Mouse (Mus musculus) intestine, embryonic 16.5 days (tissue): ENCODE results near the gene Gmeb2. TPM values are rescaled to one million over a fixed set of nuclear protein-coding genes. Genes with fewer than 3 reads are reported as not detected.

Experiments used
- ATAC-seq: fragments of 200-750 bp; cut with Nextera tagmentation; 2 replicates; pipeline ENCODE4 v1.8.0; 2017; ENCODE audit warnings: moderate TSS enrichment, moderate library complexity
- H3K27ac ChIP-seq: fragments of 300-500 bp; sonication (generic); 2 replicates; pipeline ENCODE4 v1.5.1; 2014; ENCODE audit warnings: mild to moderate bottlenecking, low read length
- H3K27me3 ChIP-seq: fragments of 300-500 bp; sonication (generic); replicated peaks from 2 replicates; pipeline ENCODE4 v1.6.1; 2014; ENCODE audit warnings: low read length, control low read depth, mixed read lengths; ENCODE audit not compliant: control insufficient read depth, insufficient read depth
- H3K36me3 ChIP-seq: fragments of 300-500 bp; sonication (generic); 2 replicates; pipeline ENCODE4 v1.6.1; 2014; ENCODE audit warnings: low read length, control low read depth; ENCODE audit not compliant: control insufficient read depth, insufficient read depth
- H3K4me1 ChIP-seq: fragments of 300-500 bp; sonication (generic); 2 replicates; pipeline ENCODE4 v1.6.1; 2014; ENCODE audit warnings: low read length, control low read depth, mixed read lengths; ENCODE audit not compliant: control insufficient read depth, insufficient read depth
- H3K4me2 ChIP-seq: fragments of 300-500 bp; sonication (generic); 2 replicates; pipeline ENCODE4 v1.6.1; 2014; ENCODE audit warnings: low read depth, low read length, control low read depth
- H3K4me3 ChIP-seq: fragments of 300-500 bp; sonication (generic); 2 replicates; pipeline ENCODE4 v1.5.1; 2014; ENCODE audit warnings: mild to moderate bottlenecking, low read length
- H3K9ac ChIP-seq: fragments of 300-500 bp; sonication (generic); 2 replicates; pipeline ENCODE4 v1.6.1; 2014; ENCODE audit warnings: low read depth, low read length
- H3K9me3 ChIP-seq: fragments of 300-500 bp; sonication (generic); 2 replicates; pipeline ENCODE4 v1.6.1; 2016; ENCODE audit warnings: low read length, control low read depth; ENCODE audit not compliant: control insufficient read depth
- WGBS: fragments of 180-500 bp; shearing (Covaris S2); extraction: QIAGEN DNeasy Blood & Tissue Kit; methylation state at CpG from one replicate; pipeline ENCODE4 v1.1.7; 2014; 5-methylcytosine and 5-hydroxymethylcytosine counted together
- polyA plus RNA-seq: library from polyadenylated mRNA; unstranded; fragments of >200 nt; fragmentation: Nextera tagmentation; extraction: Ambion mirVana; gene quantifications from 2 replicates; pipeline ENCODE4 v1.2.1, GENCODE M21; 2015

The Gmeb2 gene
- polyA plus RNA-seq, 1 experiment from 2014 or later: 11.7 TPM

DNA sequence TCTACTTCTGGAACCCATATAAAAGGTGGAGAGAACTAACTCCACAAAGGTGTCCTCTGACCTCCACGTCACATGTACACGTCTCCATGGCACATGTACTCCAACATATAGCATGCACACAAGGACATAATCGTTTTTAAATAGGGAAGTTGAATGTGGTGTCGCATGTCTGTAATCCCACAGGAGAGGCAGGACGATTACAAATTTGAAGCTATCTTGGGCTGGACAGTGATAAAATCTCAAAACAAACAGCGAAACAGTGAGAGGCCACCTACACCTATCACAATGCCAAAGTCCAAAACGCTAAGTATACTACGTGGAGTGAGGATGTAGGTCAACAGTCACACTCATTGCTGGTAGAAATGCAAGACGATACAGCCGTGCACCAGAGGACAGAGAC is 38.6 kb downstream of the Gmeb2 start:
- WGBS: 64% methylated on average over 10 of the region's 10 CpGs

DNA sequence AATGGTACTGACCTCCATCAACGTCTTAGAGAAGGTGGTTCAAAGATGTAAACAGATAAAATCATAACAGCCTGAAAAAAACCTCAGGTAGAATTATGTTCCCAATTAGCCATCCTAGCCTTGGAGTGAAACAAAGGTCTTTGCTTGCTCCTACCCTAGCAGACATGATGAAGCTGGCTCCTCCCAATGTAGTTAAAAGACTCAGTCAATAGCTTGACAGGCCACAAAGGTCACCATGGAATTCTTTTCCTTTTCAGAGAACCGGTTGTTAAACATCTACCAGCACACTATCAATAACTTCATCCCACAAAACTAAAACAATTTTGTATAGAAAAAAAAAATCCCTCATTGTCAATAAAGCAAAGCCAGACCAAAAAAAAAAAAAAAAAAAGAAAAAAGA is 42.8 kb downstream of the Gmeb2 start:
- WGBS: 27% methylated on average over 2 of the region's 2 CpGs
- peaks cover 15% of the 10 kb centered on the region; the same call in 1 of the 2 replicates for H3K4me1 ChIP-seq
- H3K9me3 ChIP-seq: no peaks in the 10 kb centered on the region
- no peaks in the 10 kb centered on the region for H3K36me3 ChIP-seq
- no peak overlapping the region for H3K4me2 ChIP-seq
- ATAC-seq: no peak
- H3K9ac ChIP-seq: no peak overlapping the region
- no peak overlapping the region for H3K27ac ChIP-seq
- H3K27me3 ChIP-seq: no peaks in the 10 kb centered on the region
- no peak overlapping the region for H3K4me3 ChIP-seq

More for the DNA sequence above, 38.6 kb downstream of the Gmeb2 start:
- ATAC-seq: peak; percentile 93
- Histone ChIP-seq H3K27me3 (no peaks in the 10 kb centered on the region), H3K36me3 (peaks cover 7% of the 10 kb centered on the region), H3K27ac (peak overlapping the region; percentile 84), H3K4me1 (peaks cover 3% of the 10 kb centered on the region; the same call in 1 of the 2 replicates), H3K4me3 (no peak overlapping the region), H3K9me3 (no peaks in the 10 kb centered on the region), H3K9ac (no peak overlapping the region), H3K4me2 (peak overlapping the region; percentile 40; the same call in 1 of the 2 replicates)

DNA sequence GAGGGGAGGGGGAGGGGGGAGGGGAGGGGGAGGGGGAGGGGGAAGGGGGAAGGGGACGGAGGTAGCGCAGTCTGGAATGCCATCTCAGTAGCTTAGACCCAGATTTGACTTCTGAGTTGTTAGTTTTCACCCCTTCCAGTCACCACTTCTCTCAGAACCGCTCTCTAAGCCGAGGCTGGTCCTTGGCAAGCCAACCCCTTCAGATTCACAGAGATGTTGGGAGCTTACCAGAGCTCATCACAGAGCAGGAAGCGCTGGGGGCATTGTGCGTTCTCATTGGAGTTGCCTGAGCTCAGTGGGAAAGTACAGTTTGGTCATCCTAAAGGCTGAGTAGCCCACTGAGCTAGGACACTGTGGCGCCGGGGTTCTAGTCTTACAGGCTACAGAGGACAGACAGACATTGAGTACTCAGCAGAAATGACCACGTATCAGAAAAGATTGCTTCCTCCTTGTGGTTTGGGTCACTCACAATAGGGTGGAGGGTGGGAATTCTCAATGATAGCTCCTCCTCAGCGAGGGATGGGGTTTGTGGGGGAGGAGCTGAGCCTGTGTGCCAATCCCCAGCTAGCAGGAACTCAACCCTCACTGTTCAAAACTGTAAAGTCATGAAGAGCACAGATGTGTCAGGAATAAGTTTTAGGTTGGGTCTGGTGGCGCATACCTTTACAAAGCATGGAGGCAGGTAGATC is 44.0 kb downstream of the Gmeb2 start:
- Histone ChIP-seq H3K4me1 (peaks cover 15% of the 10 kb centered on the region; the same call in 1 of the 2 replicates), H3K4me2 (no peak overlapping the region), H3K27me3 (no peaks in the 10 kb centered on the region), H3K27ac (peak overlapping the region; percentile 31; the same call in 1 of the 2 replicates), H3K9ac (no peak overlapping the region), H3K36me3 (no peaks in the 10 kb centered on the region), H3K9me3 (no peaks in the 10 kb centered on the region), H3K4me3 (no peak overlapping the region)
- no peak; the same call in 1 of the 2 replicates for ATAC-seq
- WGBS: 35% methylated on average over 11 of the region's 11 CpGs

DNA sequence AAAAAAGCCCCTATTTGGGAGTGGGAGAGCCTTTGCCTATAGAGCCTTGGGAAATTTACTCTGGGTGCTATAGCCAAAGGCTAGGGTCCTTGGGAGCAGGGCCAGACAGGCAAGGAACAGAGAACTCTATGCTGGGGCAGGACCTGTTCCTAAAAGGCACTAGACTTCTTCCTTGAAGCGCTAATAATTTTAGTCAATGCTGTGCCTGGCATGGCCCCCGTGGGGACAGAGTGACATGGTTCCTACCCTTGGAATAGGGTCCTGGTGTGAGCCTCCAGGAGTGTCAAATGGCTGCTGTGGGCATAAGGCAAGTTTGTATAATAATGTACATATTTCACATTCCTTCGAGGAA is 45.5 kb downstream of the Gmeb2 start:
- 52% methylated on average over 3 of the region's 3 CpGs for WGBS
- no peaks in the 10 kb centered on the region for H3K27me3 ChIP-seq
- H3K27ac ChIP-seq: no peak overlapping the region
- H3K4me3 ChIP-seq: peak overlapping the region; percentile 55
- no peaks in the 10 kb centered on the region for H3K36me3 ChIP-seq
- H3K4me1 ChIP-seq: peaks cover 15% of the 10 kb centered on the region; the same call in 1 of the 2 replicates
- ATAC-seq: peak; percentile 5; the same call in 1 of the 2 replicates
- no peaks in the 10 kb centered on the region for H3K9me3 ChIP-seq
- H3K9ac ChIP-seq: peak overlapping the region; percentile 74
- peak overlapping the region; percentile 59 for H3K4me2 ChIP-seq

DNA sequence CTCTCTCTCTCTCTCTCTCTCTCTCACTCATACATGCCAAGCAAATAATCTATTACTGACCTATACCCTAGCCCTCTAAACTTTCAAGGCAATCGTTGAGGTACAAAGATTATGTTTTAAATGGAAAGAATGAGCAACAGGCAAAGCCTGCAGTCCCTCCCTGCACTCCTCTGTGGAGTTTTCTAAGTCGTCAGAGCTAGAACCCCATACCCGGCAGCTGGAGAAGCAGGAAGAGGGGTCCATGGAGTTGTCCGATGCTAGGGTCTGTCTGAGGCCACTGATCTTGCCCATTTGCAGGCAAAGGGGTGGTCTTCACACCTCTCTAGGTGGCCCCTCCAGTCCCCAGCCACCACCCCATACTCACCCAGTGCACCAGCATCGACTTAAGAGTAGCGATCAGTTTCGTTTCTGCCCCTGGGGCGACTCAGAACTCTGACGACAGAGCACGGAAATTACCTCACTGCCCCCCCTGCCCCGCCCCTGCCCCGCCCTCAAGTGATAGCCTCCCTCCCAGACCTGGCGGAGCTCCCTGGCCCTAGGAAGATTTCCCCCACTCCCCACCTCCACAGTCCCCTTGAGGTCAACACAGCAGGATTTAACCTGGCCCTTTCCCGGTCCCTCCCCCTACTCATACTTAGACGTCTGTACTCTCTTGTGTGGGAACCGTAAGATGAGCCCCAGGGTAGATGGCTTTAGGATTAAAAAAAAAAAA is 46.1 kb downstream of the Gmeb2 start, which contains the start of gene Helz2:
Helz2 (minus strand) TSS at position 426 of the 712 bp plus-strand sequence.
- no peaks in the 10 kb centered on the region for H3K9me3 ChIP-seq
- peaks cover 15% of the 10 kb centered on the region; the same call in 1 of the 2 replicates for H3K4me1 ChIP-seq
- ATAC-seq: peak; percentile 81
- peak within 1 kb of the TSS; percentile 55 for H3K4me3 ChIP-seq
- H3K27ac ChIP-seq: no peak within 1 kb of the TSS; the same call in 1 of the 2 replicates
- H3K9ac ChIP-seq: peak within 1 kb of the TSS; percentile 74
- H3K27me3 ChIP-seq: no peaks in the 10 kb centered on the region
- no peaks in the 10 kb centered on the region for H3K36me3 ChIP-seq
- WGBS: 6% methylated on average over 16 of the region's 16 CpGs
- peak within 1 kb of the TSS; percentile 59 for H3K4me2 ChIP-seq

DNA sequence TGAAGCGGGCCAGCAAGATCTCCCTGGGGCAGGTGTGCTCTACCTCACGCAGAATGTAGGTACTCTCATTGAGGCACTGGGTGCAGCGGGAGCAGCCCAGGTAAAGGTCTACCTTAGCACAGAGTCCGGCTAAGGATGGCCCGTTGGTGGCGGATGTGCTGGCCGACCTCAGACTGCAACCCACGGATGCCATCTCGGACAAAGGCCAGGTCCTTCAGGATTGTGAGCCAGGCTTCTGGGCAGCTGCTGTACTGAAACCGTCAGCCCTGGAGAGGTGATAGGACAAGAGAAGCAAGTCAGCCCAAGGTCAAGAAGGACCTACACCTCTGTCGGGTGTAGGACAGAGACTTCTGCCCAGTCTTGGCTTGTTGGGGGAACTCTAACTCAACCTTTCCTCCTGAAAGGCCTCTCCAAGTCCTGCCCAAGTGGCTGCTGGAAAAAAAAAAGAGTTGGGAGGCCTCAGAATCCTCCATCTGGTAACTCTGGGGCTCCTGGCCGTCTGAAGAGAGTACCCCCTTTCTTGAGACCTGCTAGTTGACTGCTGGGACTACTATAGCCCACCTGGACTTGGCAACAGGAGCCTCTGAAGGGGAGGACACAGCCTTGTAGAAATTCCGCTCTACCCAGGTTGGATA is 46.9 kb downstream of the Gmeb2 start:
- Histone ChIP-seq H3K9me3 (no peaks in the 10 kb centered on the region), H3K9ac (peak overlapping the region; percentile 74)
- no peak for ATAC-seq

DNA sequence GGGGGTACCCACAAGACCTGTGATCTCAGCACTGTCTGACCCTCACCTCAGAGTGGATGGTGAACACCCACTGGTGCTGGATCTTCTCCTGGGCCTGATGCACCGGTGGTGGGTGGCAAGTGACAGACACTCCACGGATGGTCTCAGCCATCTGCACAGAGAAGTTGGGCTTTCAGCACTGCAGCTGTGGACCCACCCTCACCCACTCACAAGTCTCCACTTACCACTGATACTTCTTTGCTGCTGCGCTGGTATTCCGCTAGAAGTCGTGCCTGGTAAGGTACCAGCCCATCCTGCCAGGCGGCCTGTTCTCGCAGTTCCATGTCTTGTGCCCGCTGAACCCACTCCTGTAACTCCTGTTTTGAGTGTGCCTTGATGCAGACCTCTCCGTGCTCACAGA is 48.6 kb downstream of the Gmeb2 start:
- 94% methylated on average over 9 of the region's 9 CpGs for WGBS
- Histone ChIP-seq H3K27ac (no peak overlapping the region), H3K36me3 (peaks cover 4% of the 10 kb centered on the region), H3K9ac (peak overlapping the region; percentile 6; the same call in 1 of the 2 replicates), H3K4me1 (peaks cover 13% of the 10 kb centered on the region; the same call in 1 of the 2 replicates), H3K4me2 (no peak overlapping the region), H3K9me3 (no peaks in the 10 kb centered on the region), H3K4me3 (no peak overlapping the region), H3K27me3 (no peaks in the 10 kb centered on the region)
- ATAC-seq: no peak

More for the DNA sequence above, 46.9 kb downstream of the Gmeb2 start:
- no peaks in the 10 kb centered on the region for H3K27me3 ChIP-seq
- no peaks in the 10 kb centered on the region for H3K36me3 ChIP-seq
- peak overlapping the region; percentile 59 for H3K4me2 ChIP-seq
- H3K4me1 ChIP-seq: peaks cover 15% of the 10 kb centered on the region; the same call in 1 of the 2 replicates
- no peak overlapping the region for H3K27ac ChIP-seq
- 88% methylated on average over 13 of the region's 13 CpGs for WGBS
- H3K4me3 ChIP-seq: peak overlapping the region; percentile 55

DNA sequence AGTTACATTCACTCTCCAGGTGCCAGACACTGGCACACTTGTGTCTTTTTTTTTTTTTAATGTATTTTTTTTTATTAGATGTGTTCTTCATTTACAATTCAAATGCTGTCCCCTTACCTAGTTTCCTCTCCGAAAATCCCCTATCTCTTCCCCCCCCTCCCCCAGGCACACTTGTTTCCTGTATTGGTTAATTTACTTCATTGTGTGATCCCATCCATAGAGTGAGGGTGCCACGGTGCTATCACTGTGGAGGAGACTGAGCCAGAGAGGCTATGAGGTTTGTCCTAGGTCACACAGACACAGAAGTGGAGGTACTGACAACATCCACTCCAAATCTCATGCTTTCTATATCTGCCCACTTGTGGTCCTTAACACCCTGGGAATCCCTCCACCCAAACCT is 49.0 kb downstream of the Gmeb2 start:
- Histone ChIP-seq H3K27me3 (no peaks in the 10 kb centered on the region), H3K4me1 (peaks cover 9% of the 10 kb centered on the region; the same call in 1 of the 2 replicates), H3K36me3 (peaks cover 4% of the 10 kb centered on the region), H3K9me3 (no peaks in the 10 kb centered on the region), H3K27ac (no peak overlapping the region), H3K9ac (no peak overlapping the region; the same call in 1 of the 2 replicates), H3K4me2 (no peak overlapping the region), H3K4me3 (no peak overlapping the region)
- no peak for ATAC-seq
- WGBS: 63% methylated on average over 2 of the region's 2 CpGs

DNA sequence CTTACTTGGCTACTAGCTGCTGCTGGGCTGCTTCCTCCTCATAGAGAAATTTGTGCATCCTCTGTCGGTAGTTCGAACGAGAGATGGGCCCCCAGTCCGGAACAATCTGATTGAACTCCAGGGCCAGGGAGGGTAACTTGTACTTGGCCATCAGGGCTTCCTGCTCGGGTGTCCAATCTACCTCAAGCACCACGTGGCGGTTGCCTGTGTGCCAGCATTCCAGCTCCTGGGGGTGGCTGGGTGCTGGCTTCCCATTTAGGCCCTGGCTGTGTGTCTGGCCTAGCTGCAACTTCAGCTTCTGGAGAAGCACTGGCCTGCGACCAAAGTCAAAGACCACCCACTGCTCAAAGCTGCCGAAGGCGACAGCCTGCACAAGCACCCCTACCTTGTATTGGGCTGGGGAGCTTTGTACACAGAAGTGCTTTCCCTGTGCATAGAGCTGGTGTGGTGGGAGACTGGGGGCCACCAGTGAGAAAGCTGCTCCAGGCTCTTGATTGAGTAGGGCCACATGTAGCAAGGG is 49.7 kb downstream of the Gmeb2 start:
- no peaks in the 10 kb centered on the region for H3K9me3 ChIP-seq
- H3K4me1 ChIP-seq: peaks cover 6% of the 10 kb centered on the region; the same call in 1 of the 2 replicates
- no peak overlapping the region for H3K27ac ChIP-seq
- H3K9ac ChIP-seq: no peak overlapping the region
- H3K27me3 ChIP-seq: no peaks in the 10 kb centered on the region
- H3K4me2 ChIP-seq: no peak overlapping the region
- WGBS: 84% methylated on average over 10 of the region's 10 CpGs
- no peak overlapping the region for H3K4me3 ChIP-seq
- H3K36me3 ChIP-seq: peaks cover 4% of the 10 kb centered on the region
- no peak for ATAC-seq
